Mouse (Mus musculus) stomach, postnatal 0 days (tissue): Measurements from ENCODE around the gene Msrb3.

Source experiments
- CTCF ChIP-seq: IDR thresholded peaks from 2 replicates; pipeline ENCODE4 v1.5.1; 2016; ENCODE audit warnings: antibody characterized with exemption, low read depth, mild to moderate bottlenecking, moderate library complexity
- EP300 ChIP-seq: optimal IDR thresholded peaks from 2 replicates; pipeline ENCODE3; 2016; ENCODE audit warnings: antibody characterized with exemption

DNA sequence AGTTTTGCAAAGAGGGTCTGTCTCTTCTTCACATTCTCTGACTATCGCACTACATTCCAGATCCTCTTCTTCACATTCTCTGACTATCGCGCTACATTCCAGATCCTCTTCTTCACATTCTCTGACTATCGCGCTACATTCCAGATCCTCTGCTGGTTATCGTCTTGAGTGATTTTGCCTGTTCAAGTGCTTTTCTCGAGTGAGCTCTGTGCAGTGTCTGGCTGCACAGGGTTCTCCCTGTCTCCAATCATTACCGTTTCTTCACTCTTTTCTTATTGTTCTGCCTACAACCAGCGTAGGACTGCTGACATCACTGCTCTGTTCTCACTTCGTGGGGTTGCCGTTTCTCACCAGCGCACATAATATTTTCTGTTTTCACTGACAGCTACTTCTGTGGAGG is 138.2 kb downstream of the Msrb3 start:
- TF ChIP-seq CTCF, result no peak
- no peak for TF ChIP-seq EP300
